Mouse (Mus musculus) midbrain, embryonic 14.5 days (tissue): Measurements from ENCODE around the gene Megf6. TPM values are rescaled to one million over a fixed set of nuclear protein-coding genes. Genes with fewer than 3 reads are reported as not detected.

Source experiments
- ATAC-seq: fragments of 200-750 bp; cut with Nextera tagmentation; 2 replicates; pipeline ENCODE4 v1.8.0; 2017; ENCODE audit warnings: moderate number of reproducible peaks, moderate library complexity; ENCODE audit not compliant: low FRiP score, low TSS enrichment
- DNase-seq: peaks from one replicate; pipeline ENCODE4 v3.0.0-alpha.2; 2015
- H3K27ac ChIP-seq: fragments of 300-500 bp; sonication (generic); replicated peaks from 2 replicates; pipeline ENCODE4 v1.5.1; 2014; ENCODE audit warnings: mild to moderate bottlenecking, low read depth, low read length, moderate library complexity
- H3K27me3 ChIP-seq: fragments of 300-500 bp; sonication (generic); 2 replicates; pipeline ENCODE4 v1.6.1; 2014; ENCODE audit warnings: low read length, control low read depth, mixed read lengths; ENCODE audit not compliant: control insufficient read depth, insufficient read depth
- H3K36me3 ChIP-seq: fragments of 300-500 bp; sonication (generic); 2 replicates; pipeline ENCODE4 v1.6.1; 2014; ENCODE audit warnings: low read length, control low read depth; ENCODE audit not compliant: control insufficient read depth, insufficient read depth
- H3K4me1 ChIP-seq: fragments of 300-500 bp; sonication (generic); 2 replicates; pipeline ENCODE4 v1.6.1; 2014; ENCODE audit warnings: mild to moderate bottlenecking, antibody characterized with exemption, low read length, control low read depth; ENCODE audit not compliant: control insufficient read depth, insufficient read depth
- H3K4me2 ChIP-seq: fragments of 300-500 bp; sonication (generic); 2 replicates; pipeline ENCODE4 v1.6.1; 2014; ENCODE audit warnings: mild to moderate bottlenecking, low read length, moderate library complexity
- H3K4me3 ChIP-seq: fragments of 300-500 bp; sonication (generic); replicated peaks from 2 replicates; pipeline ENCODE4 v1.5.1; 2014; ENCODE audit warnings: low read depth, low read length
- H3K9ac ChIP-seq: fragments of 300-500 bp; sonication (generic); replicated peaks from 2 replicates; pipeline ENCODE4 v1.6.1; 2014; ENCODE audit warnings: mild to moderate bottlenecking, low read length, moderate library complexity
- H3K9me3 ChIP-seq: fragments of 300-500 bp; sonication (generic); 2 replicates; pipeline ENCODE4 v1.6.1; 2016; ENCODE audit warnings: low read length, control low read depth, mixed read lengths; ENCODE audit not compliant: control insufficient read depth
- WGBS: fragments of 180-500 bp; shearing (Covaris S2); extraction: QIAGEN DNeasy Blood & Tissue Kit; methylation state at CpG from one replicate; pipeline ENCODE4 v1.1.7; 2014; 5-methylcytosine and 5-hydroxymethylcytosine counted together
- polyA plus RNA-seq: library from polyadenylated mRNA; unstranded; fragments of >200 nt; fragmentation: Nextera tagmentation; extraction: Ambion mirVana; gene quantifications from 2 replicates; pipeline ENCODE4 v1.2.1, GENCODE M21; 2014

The Megf6 gene
- polyA plus RNA-seq, 1 experiment from 2014 or later, result 8.4 TPM

- ATAC-seq (no peak), DNase-seq (no peak)
- no peaks in the 10 kb centered on the region for H3K9me3 ChIP-seq
- H3K4me1 ChIP-seq, result no peaks in the 10 kb centered on the region
- no peaks in the 10 kb centered on the region for H3K27me3 ChIP-seq
- 88% methylated on average over 13 of the region's 13 CpGs for WGBS
- H3K27ac ChIP-seq, result no peak overlapping the region
- no peaks in the 10 kb centered on the region for H3K36me3 ChIP-seq
- no peak overlapping the region for H3K4me2 ChIP-seq
- H3K4me3 ChIP-seq, result no peak overlapping the region
- H3K9ac ChIP-seq, result no peak overlapping the region
Measured at GRCm38 (mm10) chr4:154211459-154211858, 40.9 kb downstream of the Megf6 start.

- no peaks in the 10 kb centered on the region for H3K4me1 ChIP-seq
- no peaks in the 10 kb centered on the region for H3K9me3 ChIP-seq
- no peak overlapping the region for H3K4me3 ChIP-seq
- no peak overlapping the region for H3K27ac ChIP-seq
- WGBS, result 80% methylated on average over 7 of the region's 7 CpGs
- no peak overlapping the region for H3K9ac ChIP-seq
- H3K4me2 ChIP-seq, result no peak overlapping the region
- no peak for DNase-seq
- H3K36me3 ChIP-seq, result no peaks in the 10 kb centered on the region
- no peaks in the 10 kb centered on the region for H3K27me3 ChIP-seq
- no peak for ATAC-seq
Measured at GRCm38 (mm10) chr4:154213586-154213985, 43.1 kb downstream of the Megf6 start.

GRCm38 (mm10) chr4:154214075-154214474, 43.5 kb downstream of the Megf6 start:
- no peak overlapping the region for H3K27ac ChIP-seq
- DNase-seq (no peak), ATAC-seq (no peak)
- no peaks in the 10 kb centered on the region for H3K4me1 ChIP-seq
- H3K27me3 ChIP-seq, result no peaks in the 10 kb centered on the region
- H3K9me3 ChIP-seq, result no peaks in the 10 kb centered on the region
- WGBS, result 31% methylated on average over 5 of the region's 5 CpGs
- H3K4me2 ChIP-seq, result no peak overlapping the region
- H3K9ac ChIP-seq, result no peak overlapping the region
- H3K36me3 ChIP-seq, result no peaks in the 10 kb centered on the region
- H3K4me3 ChIP-seq, result no peak overlapping the region

- DNase-seq (no peak), ATAC-seq (no peak)
- H3K4me1 ChIP-seq, result no peaks in the 10 kb centered on the region
- no peak overlapping the region for H3K27ac ChIP-seq
- no peaks in the 10 kb centered on the region for H3K36me3 ChIP-seq
- H3K27me3 ChIP-seq, result no peaks in the 10 kb centered on the region
- no peak overlapping the region for H3K4me2 ChIP-seq
- no peak overlapping the region for H3K4me3 ChIP-seq
- H3K9me3 ChIP-seq, result no peaks in the 10 kb centered on the region
- no peak overlapping the region for H3K9ac ChIP-seq
- WGBS, result 80% methylated on average over 7 of the region's 7 CpGs
Measured at GRCm38 (mm10) chr4:154217711-154218350, 47.3 kb downstream of the Megf6 start.

- 76% methylated on average over 6 of the region's 6 CpGs for WGBS
- Histone ChIP-seq H3K9me3 (no peaks in the 10 kb centered on the region), H3K4me2 (no peak overlapping the region), H3K36me3 (no peaks in the 10 kb centered on the region), H3K4me3 (no peak overlapping the region), H3K4me1 (no peaks in the 10 kb centered on the region), H3K27me3 (no peaks in the 10 kb centered on the region), H3K27ac (no peak overlapping the region), H3K9ac (no peak overlapping the region)
- no peak for DNase-seq
- no peak for ATAC-seq
Measured at GRCm38 (mm10) chr4:154222773-154223172, 52.2 kb downstream of the Megf6 start.

- Histone ChIP-seq H3K4me3 (no peak overlapping the region), H3K36me3 (no peaks in the 10 kb centered on the region), H3K27me3 (no peaks in the 10 kb centered on the region), H3K27ac (no peak overlapping the region), H3K4me1 (no peaks in the 10 kb centered on the region), H3K9ac (no peak overlapping the region), H3K4me2 (no peak overlapping the region), H3K9me3 (no peaks in the 10 kb centered on the region)
- WGBS, result 40% methylated on average over 6 of the region's 6 CpGs
- DNase-seq (peak; percentile 19), ATAC-seq (no peak)
Measured at GRCm38 (mm10) chr4:154224267-154224969, 53.9 kb downstream of the Megf6 start.

GRCm38 (mm10) chr4:154224970-154225309, 54.4 kb downstream of the Megf6 start:
- 66% methylated on average over 9 of the region's 9 CpGs for WGBS
- DNase-seq (no peak), ATAC-seq (no peak)
- H3K4me2 ChIP-seq, result no peak overlapping the region
- H3K4me3 ChIP-seq, result no peak overlapping the region
- H3K9me3 ChIP-seq, result no peaks in the 10 kb centered on the region
- no peaks in the 10 kb centered on the region for H3K4me1 ChIP-seq
- H3K27ac ChIP-seq, result no peak overlapping the region
- no peak overlapping the region for H3K9ac ChIP-seq
- no peaks in the 10 kb centered on the region for H3K36me3 ChIP-seq
- H3K27me3 ChIP-seq, result no peaks in the 10 kb centered on the region

- Histone ChIP-seq H3K4me2 (no peak overlapping the region), H3K36me3 (no peaks in the 10 kb centered on the region), H3K4me3 (no peak overlapping the region), H3K27me3 (no peaks in the 10 kb centered on the region), H3K27ac (no peak overlapping the region), H3K9me3 (no peaks in the 10 kb centered on the region), H3K9ac (no peak overlapping the region), H3K4me1 (no peaks in the 10 kb centered on the region)
- ATAC-seq (no peak), DNase-seq (no peak)
- 86% methylated on average over 11 of the region's 11 CpGs for WGBS
Measured at GRCm38 (mm10) chr4:154226678-154227077, 56.1 kb downstream of the Megf6 start.

- Histone ChIP-seq H3K4me2 (no peak overlapping the region), H3K4me1 (no peaks in the 10 kb centered on the region), H3K27ac (no peak overlapping the region), H3K9ac (no peak overlapping the region), H3K9me3 (no peaks in the 10 kb centered on the region), H3K27me3 (no peaks in the 10 kb centered on the region), H3K4me3 (no peak overlapping the region), H3K36me3 (no peaks in the 10 kb centered on the region)
- WGBS, result 62% methylated on average over 11 of the region's 11 CpGs
- DNase-seq, result no peak
- ATAC-seq, result no peak
Measured at GRCm38 (mm10) chr4:154228336-154228735, 57.8 kb downstream of the Megf6 start.
